Mouse (Mus musculus): ENCODE measurements at regions not wholly inside any gene's neighbourhood (a gene's known extent, or its start where the extent isn't known, plus 50 kb on each side); places are given as distances from the start of the nearest gene placed in this dataset.
A peak's percentile ranks its signal among the peaks of the same experiment; 100 is the strongest.

GRCm38 (mm10) chr5:54411275-54411904 lies 413.1 kb downstream of the Stim2 start:
- DNase-seq (ENCODE audit: extremely low spot score, low spot score): no peak

GRCm38 (mm10) chr5:54419811-54420470 lies 421.6 kb downstream of the Stim2 start:
- peak; percentile 16 for DNase-seq (ENCODE audit: extremely low spot score, low spot score)

GRCm38 (mm10) chr5:54439286-54439685 lies 441.0 kb downstream of the Stim2 start:
- DNase-seq (ENCODE audit: extremely low spot score, low spot score): no peak

- DNase-seq (ENCODE audit: extremely low spot score, low spot score): no peak
These were observed 442.6 kb downstream of the Stim2 start for GRCm38 (mm10) chr5:54440794-54441447.

GRCm38 (mm10) chr5:54441598-54441997 lies 443.3 kb downstream of the Stim2 start:
- DNase-seq (ENCODE audit: extremely low spot score, low spot score): no peak

GRCm38 (mm10) chr5:54483916-54484315 lies 485.6 kb downstream of the Stim2 start:
- no peak for DNase-seq (ENCODE audit: extremely low spot score, low spot score)

Data from neural tube, embryonic 10.5 days (tissue).